Mouse (Mus musculus) liver, embryonic 15.5 days (tissue): ENCODE measurements at regions not wholly inside any gene's neighbourhood (a gene's known extent, or its start where the extent isn't known, plus 50 kb on each side); places are given as distances from the start of the nearest gene placed in this dataset.
"Not testable (repeated sequence)": the region's sequence is repeated elsewhere in the genome, so short reads cannot be mapped to it uniquely, and the experiment has no call there.

Source experiments
- ATAC-seq: fragments of 200-750 bp; cut with Nextera tagmentation; 2 replicates; pipeline ENCODE4 v1.8.0; 2017; ENCODE audit warnings: moderate number of reproducible peaks, mild to moderate bottlenecking, moderate library complexity; ENCODE audit not compliant: insufficient read depth
- H3K27ac ChIP-seq: fragments of 300-500 bp; sonication (generic); replicated peaks from 2 replicates; pipeline ENCODE4 v1.5.1; 2015; ENCODE audit warnings: mild to moderate bottlenecking, inconsistent platforms
- H3K27me3 ChIP-seq: fragments of 300-500 bp; sonication (generic); 2 replicates; pipeline ENCODE4 v1.6.1; 2015; ENCODE audit warnings: mild to moderate bottlenecking, inconsistent platforms
- H3K36me3 ChIP-seq: fragments of 300-500 bp; sonication (generic); replicated peaks from 2 replicates; pipeline ENCODE4 v1.6.1; 2015; ENCODE audit warnings: moderate library complexity, mild to moderate bottlenecking, inconsistent platforms
- H3K4me1 ChIP-seq: fragments of 300-500 bp; sonication (generic); replicated peaks from 2 replicates; pipeline ENCODE4 v1.6.1; 2015; ENCODE audit warnings: inconsistent platforms
- H3K4me2 ChIP-seq: fragments of 300-500 bp; sonication (generic); 2 replicates; pipeline ENCODE4 v1.6.1; 2015; ENCODE audit warnings: moderate library complexity, mild to moderate bottlenecking, inconsistent platforms
- H3K4me3 ChIP-seq: fragments of 300-500 bp; sonication (generic); replicated peaks from 2 replicates; pipeline ENCODE4 v1.5.1; 2015; ENCODE audit warnings: mild to moderate bottlenecking, inconsistent platforms
- H3K9ac ChIP-seq: fragments of 300-500 bp; sonication (generic); 2 replicates; pipeline ENCODE4 v1.6.1; 2015; ENCODE audit warnings: moderate library complexity, mild to moderate bottlenecking, inconsistent platforms
- H3K9me3 ChIP-seq: fragments of 300-500 bp; sonication (generic); replicated peaks from 2 replicates; pipeline ENCODE4 v1.6.1; 2016; ENCODE audit warnings: inconsistent platforms
- WGBS: fragments of 180-500 bp; shearing (Covaris S2); methylation state at CpG from one replicate; pipeline ENCODE4 v1.1.7; 2015; ENCODE audit warnings: mixed read lengths; ENCODE audit not compliant: insufficient replicate concordance; 5-methylcytosine and 5-hydroxymethylcytosine counted together

DNA sequence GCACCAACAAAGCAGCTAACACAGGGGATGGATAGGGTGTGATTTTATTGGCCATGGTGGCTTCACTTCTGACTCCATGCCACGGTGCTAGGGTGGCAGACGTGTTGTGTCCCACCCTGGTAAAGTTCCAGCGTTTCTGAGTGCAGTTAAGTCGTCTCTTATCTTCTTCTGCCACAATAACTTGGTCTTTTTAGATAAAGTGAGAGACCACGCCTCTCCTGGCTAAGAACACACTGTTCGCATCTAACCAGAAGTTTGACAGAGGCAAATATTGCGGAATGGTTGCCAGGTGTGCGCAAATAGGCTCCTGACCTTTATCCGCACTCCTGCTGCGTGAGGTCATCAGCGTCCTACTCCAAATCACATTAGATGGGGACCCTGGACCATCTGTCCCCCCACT lies 66.2 kb upstream of the Jarid2 start:
- 23% methylated on average over 11 of the region's 11 CpGs for WGBS
- ATAC-seq: peak; percentile 93
- H3K36me3 ChIP-seq: no peaks in the 10 kb centered on the region
- peak overlapping the region; percentile 42; the same call in 1 of the 2 replicates for H3K9ac ChIP-seq
- H3K27me3 ChIP-seq: no peaks in the 10 kb centered on the region
- peak overlapping the region; percentile 28 for H3K4me3 ChIP-seq
- peak overlapping the region; percentile 79 for H3K27ac ChIP-seq
- H3K4me2 ChIP-seq: peak overlapping the region; percentile 63
- peaks cover 60% of the 10 kb centered on the region for H3K4me1 ChIP-seq
- no peaks in the 10 kb centered on the region for H3K9me3 ChIP-seq

DNA sequence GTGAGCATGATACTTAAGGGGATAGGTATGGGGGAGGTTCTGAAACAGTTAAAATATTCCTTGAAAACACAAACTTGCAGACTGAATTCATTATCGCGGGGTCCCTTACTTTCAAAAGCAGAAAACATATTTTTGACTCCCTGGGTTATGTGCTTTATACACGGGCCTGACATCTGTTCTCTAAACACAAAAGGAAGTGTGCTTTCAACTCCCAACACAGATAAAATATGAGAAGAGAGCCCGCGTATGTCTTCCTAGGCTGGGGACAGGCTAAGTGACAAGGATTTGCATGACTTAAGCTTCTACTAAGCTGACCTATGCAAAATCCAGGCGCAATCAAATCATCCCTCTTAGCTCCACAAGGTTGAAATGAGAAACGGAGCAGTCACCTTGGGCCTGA lies 65.5 kb upstream of the Jarid2 start:
- no peaks in the 10 kb centered on the region for H3K36me3 ChIP-seq
- peak overlapping the region; percentile 42; the same call in 1 of the 2 replicates for H3K9ac ChIP-seq
- H3K4me2 ChIP-seq: peak overlapping the region; percentile 63
- H3K4me3 ChIP-seq: no peak overlapping the region
- peaks cover 53% of the 10 kb centered on the region for H3K4me1 ChIP-seq
- H3K27me3 ChIP-seq: no peaks in the 10 kb centered on the region
- 24% methylated on average over 7 of the region's 7 CpGs for WGBS
- ATAC-seq: no peak
- H3K9me3 ChIP-seq: no peaks in the 10 kb centered on the region
- peak overlapping the region; percentile 79 for H3K27ac ChIP-seq

DNA sequence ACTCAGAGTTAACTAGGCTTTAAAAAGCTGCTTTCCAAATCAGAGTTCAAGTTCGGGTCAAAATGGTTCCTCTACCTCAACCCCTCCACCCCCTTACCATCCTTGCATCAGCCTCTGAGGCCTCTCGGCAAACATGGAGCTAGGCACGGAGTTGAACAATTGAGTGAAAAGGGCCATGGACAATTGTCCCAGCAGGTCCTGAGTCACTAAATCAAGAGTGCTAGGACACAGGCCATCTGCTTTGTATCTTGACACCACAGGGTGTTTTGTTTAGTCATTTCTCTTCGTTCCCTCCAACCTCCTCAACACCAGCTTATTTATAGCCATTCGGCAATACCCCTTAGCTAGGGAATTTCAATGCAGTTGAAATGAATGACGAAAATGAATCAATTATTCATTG lies 59.5 kb upstream of the Jarid2 start:
- WGBS: 71% methylated on average over 6 of the region's 6 CpGs
- Histone ChIP-seq H3K27ac (no peak overlapping the region), H3K27me3 (peaks cover 22% of the 10 kb centered on the region), H3K4me3 (no peak overlapping the region), H3K9me3 (no peaks in the 10 kb centered on the region), H3K4me1 (peaks cover 14% of the 10 kb centered on the region), H3K4me2 (no peak overlapping the region), H3K9ac (no peak overlapping the region), H3K36me3 (no peaks in the 10 kb centered on the region)
- no peak for ATAC-seq

DNA sequence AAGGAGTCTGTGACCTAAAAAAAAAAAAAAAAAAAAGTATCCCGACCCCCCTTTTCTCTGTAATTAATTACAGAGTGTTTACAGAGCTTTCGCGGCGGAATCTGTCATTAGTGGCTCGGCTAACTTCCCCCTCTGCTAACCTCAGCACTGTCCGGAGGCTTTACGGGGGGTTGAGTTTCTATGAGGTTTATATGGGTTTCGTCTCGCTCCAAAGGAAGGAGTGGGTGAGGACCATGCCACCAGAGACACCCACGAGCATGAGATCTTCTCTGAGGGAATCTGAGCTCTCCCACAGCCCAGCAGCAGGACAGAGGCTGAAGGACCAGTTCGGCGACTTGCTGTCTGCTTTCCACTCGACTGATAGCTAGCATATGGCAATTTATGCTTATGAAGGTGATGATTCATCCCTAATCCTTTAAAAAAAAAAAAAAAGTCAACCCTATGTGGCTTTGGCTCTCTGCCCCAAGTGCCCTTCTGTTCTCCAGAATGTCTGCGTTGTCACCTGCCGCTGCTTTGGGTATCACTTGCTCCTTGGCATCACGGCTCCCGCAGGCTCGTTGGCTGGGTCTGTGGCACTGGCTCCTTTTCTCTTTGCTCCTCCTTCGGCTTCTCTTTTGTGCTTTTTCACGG lies 55.8 kb upstream of the Jarid2 start:
- Histone ChIP-seq H3K9me3 (no peaks in the 10 kb centered on the region), H3K4me2 (peak overlapping the region; percentile 51), H3K27me3 (peaks cover 52% of the 10 kb centered on the region), H3K4me3 (peak overlapping the region; percentile 20), H3K27ac (no peak overlapping the region), H3K9ac (no peak overlapping the region), H3K4me1 (peaks cover 14% of the 10 kb centered on the region), H3K36me3 (no peaks in the 10 kb centered on the region)
- no peak for ATAC-seq
- 8% methylated on average over 20 of the region's 20 CpGs for WGBS

DNA sequence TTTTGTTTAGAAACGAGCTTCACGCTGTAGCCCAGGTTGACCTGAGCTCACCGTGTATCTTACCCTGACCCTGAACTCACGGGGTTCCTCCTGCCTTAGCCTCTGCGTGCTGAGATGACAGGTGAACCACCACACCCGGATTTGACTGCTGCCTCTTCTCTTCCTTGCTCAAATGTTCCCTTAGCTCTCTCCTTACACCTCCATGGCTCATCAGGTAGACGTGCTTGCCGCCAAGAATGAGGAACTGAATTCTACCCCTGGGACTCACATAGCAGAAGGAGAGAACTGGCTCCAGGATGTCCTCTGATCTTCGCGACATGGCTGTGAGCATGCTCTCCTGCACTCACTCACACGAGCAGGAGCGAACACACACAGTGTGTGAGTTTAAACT lies 55.3 kb upstream of the Jarid2 start:
- Histone ChIP-seq H3K36me3 (no peaks in the 10 kb centered on the region), H3K4me1 (peaks cover 14% of the 10 kb centered on the region), H3K4me3 (peak overlapping the region; percentile 20), H3K9me3 (no peaks in the 10 kb centered on the region), H3K9ac (no peak overlapping the region), H3K4me2 (peak overlapping the region; percentile 51), H3K27ac (no peak overlapping the region), H3K27me3 (peaks cover 52% of the 10 kb centered on the region)
- WGBS: 8% methylated on average over 12 of the region's 12 CpGs
- no peak for ATAC-seq

DNA sequence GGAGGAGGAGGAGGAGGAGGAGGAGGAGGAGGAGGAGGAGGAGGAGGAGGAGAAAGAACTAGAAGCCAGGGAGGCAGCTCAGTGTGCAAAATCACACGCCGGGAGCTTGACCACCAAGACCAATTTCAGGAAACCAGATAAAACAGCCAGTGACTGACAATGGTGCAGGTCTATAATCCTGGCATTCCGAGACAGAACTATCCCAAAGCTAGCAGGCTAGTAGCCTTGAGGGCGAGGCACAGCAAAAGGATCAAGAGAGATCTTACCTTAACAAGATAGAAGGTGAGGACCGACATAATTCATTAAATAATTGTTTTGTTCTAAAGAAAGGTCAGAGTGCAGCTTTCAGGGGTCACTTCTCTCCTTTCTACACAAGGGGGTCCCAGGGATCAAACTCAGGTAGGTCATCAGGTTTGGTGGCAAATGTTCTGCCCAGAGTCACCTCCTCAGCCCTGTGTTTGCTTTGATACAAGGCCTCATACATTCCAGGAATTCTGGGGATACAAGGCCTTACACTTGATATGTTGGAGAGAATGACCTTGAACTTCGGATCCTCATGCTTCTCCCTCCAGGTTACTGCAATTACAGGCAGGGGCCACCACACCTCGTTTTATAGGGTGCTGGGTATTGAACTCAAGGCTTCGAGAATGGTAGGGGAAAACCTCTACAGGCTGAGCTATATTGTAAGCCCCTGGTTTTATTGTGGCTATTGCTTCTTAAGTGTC lies 54.2 kb upstream of the Jarid2 start:
- no peak for ATAC-seq
- Histone ChIP-seq H3K27me3 (peaks cover 52% of the 10 kb centered on the region), H3K36me3 (no peaks in the 10 kb centered on the region), H3K4me1 (peaks cover 14% of the 10 kb centered on the region), H3K9me3 (no peaks in the 10 kb centered on the region), H3K4me2 (no peak overlapping the region), H3K4me3 (no peak overlapping the region), H3K27ac (no peak overlapping the region), H3K9ac (no peak overlapping the region)
- 45% methylated on average over 8 of the region's 8 CpGs for WGBS

DNA sequence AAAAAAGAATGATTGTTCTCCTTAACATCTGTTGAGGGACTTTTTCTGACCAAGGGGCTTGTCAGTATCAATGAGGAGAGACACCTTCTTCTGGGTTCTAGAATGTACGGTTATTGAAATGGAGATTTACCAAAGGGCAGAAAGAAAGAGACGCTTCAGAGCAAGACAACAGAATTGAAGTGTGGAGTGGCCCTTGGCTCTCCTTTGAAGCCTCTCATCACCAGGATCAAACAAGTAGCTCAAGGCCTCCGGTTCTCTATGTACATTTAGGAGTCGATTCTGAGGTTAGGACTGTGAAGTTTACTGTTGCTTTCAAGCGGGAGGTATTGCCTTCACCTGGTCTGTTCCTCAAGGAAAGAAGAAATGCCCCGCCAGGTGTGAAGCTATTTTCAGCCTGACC lies 53.2 kb upstream of the Jarid2 start:
- no peak overlapping the region for H3K4me3 ChIP-seq
- no peak overlapping the region for H3K27ac ChIP-seq
- H3K9me3 ChIP-seq: no peaks in the 10 kb centered on the region
- H3K36me3 ChIP-seq: no peaks in the 10 kb centered on the region
- H3K27me3 ChIP-seq: peaks cover 52% of the 10 kb centered on the region
- no peak overlapping the region for H3K4me2 ChIP-seq
- WGBS: 74% methylated on average over 6 of the region's 6 CpGs
- ATAC-seq: no peak
- H3K9ac ChIP-seq: no peak overlapping the region
- peaks cover 14% of the 10 kb centered on the region for H3K4me1 ChIP-seq

DNA sequence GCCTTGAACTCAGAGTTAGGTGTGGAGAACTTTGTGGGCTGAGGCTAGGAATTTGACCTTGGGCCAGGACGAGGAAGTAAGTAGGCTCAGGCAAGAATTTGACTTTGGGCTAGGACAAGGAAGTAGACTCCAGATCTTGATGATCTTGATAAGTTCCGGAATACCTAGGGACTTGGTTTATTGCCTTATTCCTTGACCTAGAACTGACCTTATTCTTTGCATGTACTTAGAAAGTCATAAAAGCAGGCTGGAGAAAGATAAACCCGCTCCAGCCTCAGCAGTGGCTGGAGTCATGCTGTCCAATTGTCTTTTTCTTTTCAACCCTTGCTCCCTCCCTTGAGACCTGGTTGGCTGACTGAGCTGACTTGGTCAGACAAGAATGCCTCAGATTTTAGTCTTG lies 51.2 kb upstream of the Jarid2 start:
- Histone ChIP-seq H3K4me1 (peaks cover 11% of the 10 kb centered on the region), H3K27ac (no peak overlapping the region), H3K4me3 (no peak overlapping the region), H3K9ac (no peak overlapping the region), H3K36me3 (no peaks in the 10 kb centered on the region), H3K27me3 (peaks cover 44% of the 10 kb centered on the region), H3K4me2 (no peak overlapping the region), H3K9me3 (no peaks in the 10 kb centered on the region)
- ATAC-seq: no peak
- 68% methylated on average over 3 of the region's 3 CpGs for WGBS

DNA sequence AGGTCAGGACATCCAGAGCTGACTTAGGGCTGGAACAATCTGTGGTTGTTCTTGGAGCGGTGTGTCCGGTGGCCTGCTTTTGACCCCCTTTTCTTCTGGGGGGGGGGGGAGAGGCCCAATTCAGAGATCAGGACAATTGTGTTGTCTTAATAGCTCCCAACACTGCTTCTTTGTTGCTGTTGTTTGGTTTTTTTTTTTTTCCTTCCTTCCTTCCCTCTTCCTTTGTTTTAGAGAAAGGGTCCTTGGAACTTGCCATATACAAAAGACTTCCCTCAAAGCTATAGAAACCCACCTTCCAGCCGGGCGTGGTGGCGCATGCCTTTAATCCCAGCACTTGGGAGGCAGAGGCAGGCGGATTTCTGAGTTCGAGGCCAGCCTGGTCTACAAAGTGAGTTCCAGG lies 49.8 kb upstream of the Jarid2 start:
- H3K27ac ChIP-seq, H3K9me3 ChIP-seq, H3K9ac ChIP-seq, H3K4me3 ChIP-seq, H3K4me2 ChIP-seq, H3K4me1 ChIP-seq, ATAC-seq, H3K36me3 ChIP-seq: not testable (repeated sequence)
- 77% methylated on average over 7 of the region's 7 CpGs for WGBS
- H3K27me3 ChIP-seq: peaks cover 31% of the 10 kb centered on the region
